Mouse (Mus musculus) spleen, adult 18-20 months (tissue): ENCODE results near the gene Galnt9.

Experiments used
- DNase-seq, 2 experiments: peaks; one replicate each; pipeline ENCODE4 v3.0.0; 2022; ENCODE audit warnings: mixed read lengths in 2 of 2

The Galnt9 gene

GRCm38 (mm10) chr5:110594465-110594864 is 50.3 kb downstream of the Galnt9 start:
- no peak for DNase-seq

DNA sequence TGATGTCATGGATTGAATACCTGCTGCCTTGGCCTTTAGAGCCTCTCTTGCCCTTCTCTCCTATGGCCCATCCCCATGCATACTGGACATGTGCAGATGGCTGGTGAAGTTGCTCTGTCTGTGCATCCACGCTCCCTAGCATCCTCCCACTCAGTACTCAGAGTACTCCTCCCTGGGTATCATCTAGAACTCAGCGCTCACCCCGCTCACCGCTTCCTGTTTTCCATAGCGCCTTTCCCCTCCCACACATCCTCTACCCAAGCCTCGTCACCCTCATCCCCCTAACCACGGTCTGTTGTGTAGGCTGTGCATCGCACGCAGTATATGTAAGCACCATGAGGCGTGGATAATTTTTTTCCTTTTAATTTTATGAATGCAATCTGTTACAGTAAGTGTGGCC is 51.2 kb downstream of the Galnt9 start:
- no peak for DNase-seq

GRCm38 (mm10) chr5:110596086-110596780 is 52.1 kb downstream of the Galnt9 start:
- no peak for DNase-seq

GRCm38 (mm10) chr5:110597502-110597901 is 53.3 kb downstream of the Galnt9 start:
- no peak for DNase-seq

DNA sequence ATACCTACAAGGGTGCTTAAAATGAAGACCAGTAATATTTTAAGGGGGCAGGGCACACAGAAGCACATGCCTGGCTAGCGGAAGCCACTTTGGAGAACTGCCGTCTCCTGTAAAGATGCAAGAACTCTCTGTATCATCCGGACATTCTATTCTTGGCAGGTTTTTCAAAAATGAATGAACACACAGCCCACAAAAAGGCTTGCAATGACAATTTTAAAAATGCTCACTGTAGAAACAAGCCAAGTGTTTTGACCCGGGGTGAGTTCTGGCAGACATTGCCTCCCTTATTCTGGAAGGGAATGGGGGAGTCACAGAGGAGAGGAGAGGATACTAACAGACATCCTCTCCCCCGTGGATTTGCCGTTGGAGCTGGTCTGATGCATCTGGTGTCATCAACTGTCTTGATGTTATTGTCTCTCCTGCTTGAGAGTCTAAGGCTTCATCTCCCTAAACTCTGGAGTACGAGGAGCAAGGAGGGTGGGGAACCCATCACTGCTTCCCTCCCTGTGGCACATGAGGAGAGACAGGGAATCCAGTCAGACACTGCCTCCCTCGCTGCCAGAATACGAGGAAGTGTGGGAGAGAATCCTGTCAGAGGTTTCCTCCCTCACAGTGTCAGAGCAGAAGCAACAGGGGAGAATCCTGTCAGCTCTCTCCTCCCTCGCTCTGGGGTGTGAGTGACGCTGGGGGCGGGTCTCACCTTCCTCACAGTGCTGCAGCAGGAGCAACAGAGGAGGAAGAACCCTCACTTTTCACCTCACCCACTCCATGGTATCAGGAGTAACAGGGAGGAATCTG is 54.3 kb downstream of the Galnt9 start:
- no peak for DNase-seq

DNA sequence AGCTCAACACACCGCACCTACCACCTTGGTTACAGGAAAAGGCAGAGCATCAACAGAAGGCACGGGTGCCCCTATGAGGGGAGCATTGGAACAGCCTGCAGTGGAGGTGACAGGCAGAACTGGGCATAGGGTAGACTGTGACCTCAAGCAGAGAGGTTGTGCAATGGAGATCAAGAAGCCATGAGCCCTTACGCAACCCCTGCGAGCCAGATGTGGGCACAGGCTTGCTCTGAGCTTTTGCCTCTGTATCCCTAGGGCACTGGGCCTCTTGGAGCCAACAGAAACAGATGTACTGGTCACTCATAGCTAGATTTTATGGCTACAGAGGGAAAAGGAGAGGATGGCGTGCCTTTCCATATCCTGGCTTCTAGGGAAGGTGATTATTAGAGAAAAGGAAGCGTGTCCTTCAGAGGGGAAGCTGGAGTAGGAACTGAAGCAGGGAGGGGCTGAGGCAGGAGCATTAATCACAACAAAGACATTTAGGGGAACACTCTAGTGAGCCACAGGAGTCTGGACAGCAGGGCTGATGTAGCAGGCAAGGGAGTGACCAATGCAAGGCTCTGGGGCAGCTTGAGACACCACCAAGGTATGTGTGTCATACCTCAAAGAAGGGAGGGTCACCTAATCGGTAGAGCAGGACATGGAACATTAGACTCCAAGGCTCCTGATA is 59.0 kb downstream of the Galnt9 start:
- no peak for DNase-seq

- no peak for DNase-seq
These were observed 60.2 kb downstream of the Galnt9 start for GRCm38 (mm10) chr5:110604311-110604710.

DNA sequence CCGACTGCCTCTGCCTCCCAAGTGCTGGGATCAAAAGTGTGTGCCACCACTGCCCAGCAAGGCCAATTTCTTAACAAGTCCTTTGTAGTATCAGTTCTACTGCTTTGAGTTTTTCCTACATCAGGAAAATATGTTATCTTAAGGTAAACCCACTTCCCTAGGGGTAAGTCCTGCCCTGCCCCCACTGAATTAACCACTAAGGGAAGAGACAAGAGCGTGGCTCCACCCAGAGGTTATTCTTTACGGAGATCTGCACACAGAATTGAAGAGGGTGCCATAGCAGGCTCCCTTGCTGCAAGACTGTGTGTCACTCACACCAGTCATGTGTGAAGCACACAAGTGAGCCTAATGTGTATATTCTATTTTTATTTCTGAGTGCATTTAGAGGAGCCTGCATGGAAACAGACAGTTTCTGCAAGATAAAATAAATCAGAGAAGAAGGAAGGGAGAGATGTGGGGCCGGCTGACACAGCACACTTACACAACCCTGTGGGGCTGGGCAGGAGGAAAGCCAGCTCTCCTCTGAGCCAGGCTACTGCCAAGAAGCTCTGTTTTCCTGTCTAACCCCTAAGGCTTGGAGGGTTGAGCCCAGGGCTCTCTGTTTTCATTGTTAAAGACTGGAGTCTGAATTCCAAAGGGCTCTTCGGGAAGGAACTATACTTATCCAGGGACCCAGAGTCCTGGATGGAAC is 61.5 kb downstream of the Galnt9 start:
- DNase-seq, result no peak

DNA sequence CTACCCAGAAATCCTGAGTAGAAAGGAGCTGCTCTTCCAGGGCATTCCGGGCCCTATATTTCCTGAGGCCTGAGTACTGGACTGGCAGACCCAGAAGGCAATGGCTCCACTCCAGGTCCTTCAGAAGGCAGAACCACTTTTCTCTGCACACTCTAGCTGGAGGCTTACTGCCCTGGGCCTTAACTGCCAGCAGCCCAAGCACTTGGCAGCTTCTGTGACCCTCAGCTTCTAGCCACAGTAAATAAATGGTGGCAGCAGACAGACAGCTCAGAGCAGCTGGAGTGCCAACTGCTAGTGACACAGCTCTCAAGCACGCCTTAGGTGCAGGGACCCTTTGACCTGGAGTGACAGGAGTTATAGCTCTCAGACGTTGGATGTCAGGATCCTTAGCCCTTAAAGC is 63.6 kb downstream of the Galnt9 start:
- DNase-seq, result no peak

DNA sequence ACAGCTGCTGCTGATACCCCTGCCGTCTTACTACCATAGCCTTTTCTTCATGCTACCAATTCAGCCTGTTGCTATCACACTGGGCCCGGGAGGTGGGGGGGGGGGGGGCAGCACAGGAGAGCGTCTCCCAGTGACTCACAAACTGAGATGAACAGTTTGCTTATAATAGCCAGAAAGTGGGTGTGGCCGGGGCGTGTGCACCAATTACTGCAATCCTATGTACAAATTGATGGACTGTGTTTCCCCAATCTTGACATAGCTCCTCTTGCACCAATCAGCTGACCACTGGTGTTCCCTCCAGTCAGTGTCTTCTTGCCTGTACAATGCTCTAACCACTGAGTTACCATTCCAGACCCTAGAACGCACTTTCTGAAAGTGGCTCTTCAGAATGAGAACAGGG is 64.2 kb downstream of the Galnt9 start:
- DNase-seq, result no peak

GRCm38 (mm10) chr5:110608941-110609340 is 64.8 kb downstream of the Galnt9 start:
- DNase-seq, result no peak

GRCm38 (mm10) chr5:110609425-110609824 is 65.3 kb downstream of the Galnt9 start:
- no peak for DNase-seq

- no peak for DNase-seq
These were observed 65.7 kb downstream of the Galnt9 start for GRCm38 (mm10) chr5:110609868-110610267.

DNA sequence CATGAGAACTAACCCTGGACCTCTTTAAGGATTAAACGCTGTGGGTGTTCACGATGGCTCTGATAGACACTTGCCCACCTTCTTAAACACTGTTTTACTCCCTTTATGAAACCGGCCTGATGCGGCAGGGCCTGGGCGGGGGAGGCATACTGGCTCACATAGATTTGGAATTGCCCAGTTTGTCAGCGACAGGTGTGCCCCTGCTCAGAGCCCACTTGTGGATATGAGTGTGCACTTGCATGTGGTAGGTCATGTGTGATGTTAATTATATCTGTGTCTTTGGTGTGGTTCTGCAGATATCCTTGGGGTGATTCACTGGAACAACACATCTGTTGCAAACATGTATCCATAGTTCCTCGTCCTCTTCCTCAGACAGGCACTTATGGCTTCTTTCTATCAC is 66.3 kb downstream of the Galnt9 start:
- no peak for DNase-seq

DNA sequence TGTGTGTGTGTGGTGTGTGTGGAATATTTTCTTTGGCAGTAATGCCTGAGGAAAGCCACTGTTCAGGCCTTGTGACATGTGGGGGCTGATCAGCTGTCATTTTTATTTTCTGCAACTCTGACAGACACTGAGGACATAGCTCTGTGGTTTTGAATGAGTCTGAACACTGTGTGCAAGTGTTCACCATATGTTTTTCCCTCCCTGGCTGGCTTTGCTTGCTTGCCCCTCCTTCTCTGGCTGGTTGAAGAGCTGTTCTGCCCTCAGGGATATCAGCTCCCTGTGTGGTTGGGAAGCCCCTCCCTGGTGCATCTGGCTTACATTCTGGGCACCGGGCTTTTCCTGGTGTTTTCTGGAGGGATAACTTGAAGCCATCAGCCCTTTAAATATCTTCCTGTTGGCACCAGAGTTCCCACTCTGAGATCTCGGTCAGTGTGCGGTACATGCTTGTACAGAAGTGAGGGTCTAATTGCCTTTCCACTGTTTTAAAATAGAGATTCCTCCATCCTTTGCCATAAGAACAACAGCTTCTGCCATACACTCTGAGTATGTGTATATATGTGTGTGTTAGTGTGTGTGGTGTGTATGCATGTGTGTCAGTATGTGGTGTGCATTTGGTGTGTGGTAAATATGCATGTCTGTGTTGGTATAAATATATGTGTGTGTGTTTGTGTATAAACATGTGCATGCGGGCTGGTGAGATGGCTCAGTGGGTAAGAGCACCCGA is 67.4 kb downstream of the Galnt9 start:
- no peak for DNase-seq

DNA sequence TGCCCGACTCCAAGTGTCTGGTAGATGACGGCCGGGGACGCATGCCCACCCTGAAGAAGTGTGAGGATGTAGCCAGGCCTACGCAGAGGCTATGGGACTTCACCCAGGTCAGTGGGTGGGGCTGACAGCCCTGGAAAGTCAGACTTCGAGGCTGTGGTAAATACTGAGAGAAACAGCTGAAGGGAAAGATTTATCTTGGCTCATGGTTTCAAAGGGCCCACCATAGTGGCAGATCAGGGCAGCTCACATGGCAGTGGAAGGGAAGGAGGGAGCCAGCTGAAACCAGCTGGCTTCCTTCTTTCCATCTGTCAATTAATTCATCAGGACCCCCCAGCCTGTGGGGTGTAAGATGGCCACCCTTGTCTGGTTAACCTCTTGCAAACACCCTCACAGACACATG is 75.1 kb downstream of the Galnt9 start:
- DNase-seq, result no peak

DNA sequence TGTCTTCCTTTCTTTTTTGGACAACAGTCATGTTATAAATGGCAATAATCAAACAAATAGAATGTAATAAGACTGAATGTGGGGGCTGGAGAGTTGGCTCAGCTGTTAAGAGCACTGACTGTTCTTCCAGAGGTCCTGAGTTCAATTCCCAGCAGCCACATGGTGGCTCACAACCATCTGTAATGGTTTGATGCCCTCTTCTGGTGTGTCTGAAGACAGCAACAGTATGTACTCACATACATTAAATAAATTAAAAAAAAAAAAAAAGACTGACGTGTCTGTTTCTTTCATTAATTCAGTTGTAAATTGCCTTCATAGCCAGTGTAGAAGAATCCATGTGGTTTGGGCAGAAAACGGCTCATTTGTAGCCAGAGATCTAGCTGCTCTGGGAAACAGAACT is 80.2 kb downstream of the Galnt9 start:
- no peak for DNase-seq

DNA sequence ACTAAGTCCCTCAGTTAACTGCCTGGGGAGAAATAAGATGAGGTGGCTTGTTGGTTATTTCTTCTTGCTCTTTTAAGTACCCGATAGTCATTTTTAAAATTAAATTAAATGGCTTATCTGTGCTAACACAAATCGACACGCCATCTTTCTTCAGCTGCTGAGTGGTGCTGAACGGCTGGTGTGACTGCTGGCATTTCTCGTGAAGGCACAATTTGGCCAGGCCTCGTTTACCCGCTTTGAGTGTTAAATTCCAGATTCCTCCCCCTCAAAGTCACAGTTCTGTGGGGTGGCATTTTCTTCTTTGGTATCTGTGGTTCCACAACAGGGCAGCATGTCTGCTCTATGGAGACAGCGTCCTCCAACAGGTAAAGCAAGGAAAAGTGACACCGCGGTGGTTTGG is 83.2 kb downstream of the Galnt9 start:
- no peak for DNase-seq

DNA sequence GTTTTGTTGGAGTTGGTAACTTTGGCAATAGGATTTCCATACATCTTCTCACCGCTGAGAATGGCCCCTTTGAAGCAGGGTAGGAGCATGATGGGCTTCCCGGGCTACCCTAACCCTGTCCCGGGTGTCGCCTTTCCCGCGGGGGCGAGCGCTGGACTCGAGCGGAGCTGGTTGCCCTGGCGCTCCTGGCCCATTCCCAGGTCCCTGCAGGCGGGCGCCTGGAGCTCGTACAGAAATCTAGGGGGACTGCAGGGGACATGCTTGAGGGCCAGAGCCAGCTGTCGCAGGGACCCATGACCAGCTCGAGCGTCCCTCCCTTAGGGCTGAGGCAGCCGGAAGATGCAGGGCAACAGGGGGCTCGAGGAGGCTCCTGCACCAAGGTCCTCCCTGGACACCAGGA is 84.0 kb downstream of the Galnt9 start:
- no peak for DNase-seq

GRCm38 (mm10) chr5:110629525-110630120 is 85.5 kb downstream of the Galnt9 start:
- DNase-seq, result no peak

DNA sequence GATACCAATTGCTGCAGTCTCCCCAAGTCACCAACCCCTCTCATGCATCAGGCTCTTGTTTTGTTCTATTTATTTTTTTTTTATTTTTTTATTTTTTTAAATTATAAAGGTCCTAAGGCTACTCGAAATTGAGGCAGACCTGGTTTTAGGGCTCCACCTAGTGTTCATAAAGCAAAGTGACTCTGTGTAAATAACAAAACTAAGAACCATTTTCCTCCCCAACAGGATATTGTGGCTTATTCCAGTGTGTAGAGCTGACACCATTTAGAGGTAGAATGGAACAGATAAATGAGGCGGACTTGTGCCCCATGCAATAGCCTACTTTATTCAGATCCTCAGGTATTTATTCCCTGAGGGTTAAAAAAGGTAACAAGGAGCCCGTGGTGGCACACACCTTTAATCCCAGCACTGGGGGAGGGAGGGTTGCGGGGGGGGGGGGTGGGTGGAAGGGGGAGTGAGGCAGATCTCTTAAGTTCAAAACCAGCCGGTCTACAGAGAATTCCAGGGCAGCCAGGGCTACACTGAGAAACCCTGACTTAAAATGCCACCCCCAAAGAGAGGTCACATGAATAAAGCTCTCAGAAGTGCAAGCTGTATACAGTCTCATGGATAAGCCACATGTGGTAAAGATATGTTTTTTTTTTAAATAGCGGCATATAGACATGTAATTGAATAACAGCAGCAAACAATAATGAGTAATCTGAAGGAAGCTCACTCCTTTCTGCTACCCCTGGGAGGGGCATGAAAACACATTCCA is 92.0 kb downstream of the Galnt9 start:
- no peak for DNase-seq
